Mouse (Mus musculus): ENCODE results near the gene Itprip. TPM values are rescaled to one million over a fixed set of nuclear protein-coding genes. Genes with fewer than 3 reads are reported as not detected.

Gene Itprip
- polyA plus RNA-seq, 1 experiment from 2014 or later, result 8.8 TPM

- Histone ChIP-seq H3K4me2 (ENCODE audit: low read depth, low read length) (no peak overlapping the region), H3K4me3 (ENCODE audit: low read length) (no peak overlapping the region), H3K36me3 (ENCODE audit: control insufficient read depth, insufficient read depth, low read length) (peaks cover 7% of the 10 kb centered on the region; the same call in 1 of the 2 replicates), H3K4me1 (ENCODE audit: control insufficient read depth, insufficient read depth, low read length) (peaks cover 13% of the 10 kb centered on the region; the same call in 1 of the 2 replicates), H3K27me3 (replicated peaks; ENCODE audit: control insufficient read depth, insufficient read depth, low read length) (no peaks in the 10 kb centered on the region), H3K9ac (ENCODE audit: low read depth, low read length) (no peak overlapping the region), H3K9me3 (ENCODE audit: control insufficient read depth, low read length) (no peaks in the 10 kb centered on the region), H3K27ac (ENCODE audit: low read length) (no peak overlapping the region)
- 93% methylated on average over 6 of the region's 6 CpGs for WGBS
- ATAC-seq, result no peak
Observed at GRCm38 (mm10) chr19:47893092-47893491, 26.0 kb downstream of the Itprip start.

- Histone ChIP-seq H3K27me3 (replicated peaks; ENCODE audit: control insufficient read depth, insufficient read depth, low read length) (no peaks in the 10 kb centered on the region), H3K9me3 (ENCODE audit: control insufficient read depth, low read length) (no peaks in the 10 kb centered on the region), H3K36me3 (ENCODE audit: control insufficient read depth, insufficient read depth, low read length) (no peaks in the 10 kb centered on the region; the same call in 1 of the 2 replicates), H3K4me2 (ENCODE audit: low read depth, low read length) (no peak overlapping the region), H3K4me3 (ENCODE audit: low read length) (no peak overlapping the region), H3K27ac (ENCODE audit: low read length) (peak overlapping the region; percentile 33), H3K9ac (ENCODE audit: low read depth, low read length) (no peak overlapping the region), H3K4me1 (ENCODE audit: control insufficient read depth, insufficient read depth, low read length) (peaks cover 13% of the 10 kb centered on the region; the same call in 1 of the 2 replicates)
- peak; percentile 51 for ATAC-seq
- WGBS, result 56% methylated on average over 11 of the region's 11 CpGs
Observed at GRCm38 (mm10) chr19:47891562-47892312, 27.4 kb downstream of the Itprip start.

GRCm38 (mm10) chr19:47890489-47891130, 28.5 kb downstream of the Itprip start:
- Histone ChIP-seq H3K4me1 (ENCODE audit: control insufficient read depth, insufficient read depth, low read length) (peaks cover 13% of the 10 kb centered on the region; the same call in 1 of the 2 replicates), H3K27ac (ENCODE audit: low read length) (peak overlapping the region; percentile 70), H3K4me2 (ENCODE audit: low read depth, low read length) (0 out of 2 replicates have a peak overlapping the region, but pooled peaks have one; percentile 2), H3K4me3 (ENCODE audit: low read length) (no peak overlapping the region), H3K9ac (ENCODE audit: low read depth, low read length) (no peak overlapping the region), H3K9me3 (ENCODE audit: control insufficient read depth, low read length) (no peaks in the 10 kb centered on the region), H3K27me3 (replicated peaks; ENCODE audit: control insufficient read depth, insufficient read depth, low read length) (no peaks in the 10 kb centered on the region), H3K36me3 (ENCODE audit: control insufficient read depth, insufficient read depth, low read length) (no peaks in the 10 kb centered on the region; the same call in 1 of the 2 replicates)
- WGBS, result 34% methylated on average over 10 of the region's 10 CpGs
- peak; percentile 32; the same call in 1 of the 2 replicates for ATAC-seq

- no peak overlapping the region for H3K9ac ChIP-seq (ENCODE audit: low read depth, low read length)
- no peak for ATAC-seq
- no peaks in the 10 kb centered on the region; the same call in 1 of the 2 replicates for H3K36me3 ChIP-seq (ENCODE audit: control insufficient read depth, insufficient read depth, low read length)
- H3K4me2 ChIP-seq (ENCODE audit: low read depth, low read length), result no peak overlapping the region
- no peak overlapping the region for H3K27ac ChIP-seq (ENCODE audit: low read length)
- 88% methylated on average over 8 of the region's 8 CpGs for WGBS
- peaks cover 13% of the 10 kb centered on the region; the same call in 1 of the 2 replicates for H3K4me1 ChIP-seq (ENCODE audit: control insufficient read depth, insufficient read depth, low read length)
- no peaks in the 10 kb centered on the region for H3K9me3 ChIP-seq (ENCODE audit: control insufficient read depth, low read length)
- no peaks in the 10 kb centered on the region for H3K27me3 ChIP-seq (replicated peaks; ENCODE audit: control insufficient read depth, insufficient read depth, low read length)
- no peak overlapping the region for H3K4me3 ChIP-seq (ENCODE audit: low read length)
Observed at GRCm38 (mm10) chr19:47888037-47888436, 31.1 kb downstream of the Itprip start.

GRCm38 (mm10) chr19:47887417-47887816, 31.7 kb downstream of the Itprip start:
- H3K4me2 ChIP-seq (ENCODE audit: low read depth, low read length), result no peak overlapping the region
- H3K4me3 ChIP-seq (ENCODE audit: low read length), result no peak overlapping the region
- 88% methylated on average over 10 of the region's 10 CpGs for WGBS
- no peak overlapping the region for H3K27ac ChIP-seq (ENCODE audit: low read length)
- no peaks in the 10 kb centered on the region for H3K9me3 ChIP-seq (ENCODE audit: control insufficient read depth, low read length)
- no peak overlapping the region for H3K9ac ChIP-seq (ENCODE audit: low read depth, low read length)
- H3K36me3 ChIP-seq (ENCODE audit: control insufficient read depth, insufficient read depth, low read length), result no peaks in the 10 kb centered on the region; the same call in 1 of the 2 replicates
- H3K4me1 ChIP-seq (ENCODE audit: control insufficient read depth, insufficient read depth, low read length), result peaks cover 13% of the 10 kb centered on the region; the same call in 1 of the 2 replicates
- no peak for ATAC-seq
- H3K27me3 ChIP-seq (replicated peaks; ENCODE audit: control insufficient read depth, insufficient read depth, low read length), result no peaks in the 10 kb centered on the region

- ATAC-seq, result peak; percentile 28
- Histone ChIP-seq H3K9ac (ENCODE audit: low read depth, low read length) (no peak overlapping the region), H3K36me3 (ENCODE audit: control insufficient read depth, insufficient read depth, low read length) (no peaks in the 10 kb centered on the region; the same call in 1 of the 2 replicates), H3K27me3 (replicated peaks; ENCODE audit: control insufficient read depth, insufficient read depth, low read length) (no peaks in the 10 kb centered on the region), H3K9me3 (ENCODE audit: control insufficient read depth, low read length) (no peaks in the 10 kb centered on the region), H3K4me3 (ENCODE audit: low read length) (no peak overlapping the region), H3K4me1 (ENCODE audit: control insufficient read depth, insufficient read depth, low read length) (peaks cover 8% of the 10 kb centered on the region; the same call in 1 of the 2 replicates), H3K27ac (ENCODE audit: low read length) (no peak overlapping the region), H3K4me2 (ENCODE audit: low read depth, low read length) (no peak overlapping the region)
- 43% methylated on average over 7 of the region's 7 CpGs for WGBS
Observed at GRCm38 (mm10) chr19:47886617-47887016, 32.5 kb downstream of the Itprip start.

GRCm38 (mm10) chr19:47885886-47886285, 33.2 kb downstream of the Itprip start:
- H3K4me2 ChIP-seq (ENCODE audit: low read depth, low read length), result no peak overlapping the region
- no peak overlapping the region for H3K4me3 ChIP-seq (ENCODE audit: low read length)
- ATAC-seq, result no peak
- H3K9ac ChIP-seq (ENCODE audit: low read depth, low read length), result no peak overlapping the region
- 82% methylated on average over 11 of the region's 11 CpGs for WGBS
- no peaks in the 10 kb centered on the region; the same call in 1 of the 2 replicates for H3K36me3 ChIP-seq (ENCODE audit: control insufficient read depth, insufficient read depth, low read length)
- peaks cover 6% of the 10 kb centered on the region; the same call in 1 of the 2 replicates for H3K4me1 ChIP-seq (ENCODE audit: control insufficient read depth, insufficient read depth, low read length)
- H3K9me3 ChIP-seq (ENCODE audit: control insufficient read depth, low read length), result no peaks in the 10 kb centered on the region
- H3K27me3 ChIP-seq (replicated peaks; ENCODE audit: control insufficient read depth, insufficient read depth, low read length), result no peaks in the 10 kb centered on the region
- H3K27ac ChIP-seq (ENCODE audit: low read length), result no peak overlapping the region

GRCm38 (mm10) chr19:47885191-47885743, 33.8 kb downstream of the Itprip start:
- Histone ChIP-seq H3K4me1 (ENCODE audit: control insufficient read depth, insufficient read depth, low read length) (peaks cover 4% of the 10 kb centered on the region; the same call in 1 of the 2 replicates), H3K36me3 (ENCODE audit: control insufficient read depth, insufficient read depth, low read length) (no peaks in the 10 kb centered on the region; the same call in 1 of the 2 replicates), H3K27ac (ENCODE audit: low read length) (no peak overlapping the region), H3K27me3 (replicated peaks; ENCODE audit: control insufficient read depth, insufficient read depth, low read length) (no peaks in the 10 kb centered on the region), H3K9ac (ENCODE audit: low read depth, low read length) (no peak overlapping the region), H3K4me3 (ENCODE audit: low read length) (no peak overlapping the region), H3K9me3 (ENCODE audit: control insufficient read depth, low read length) (no peaks in the 10 kb centered on the region), H3K4me2 (ENCODE audit: low read depth, low read length) (no peak overlapping the region)
- 53% methylated on average over 7 of the region's 7 CpGs for WGBS
- ATAC-seq, result no peak
